Mouse (Mus musculus) lung, postnatal 0 days (tissue): ENCODE results near the gene Eid2. TPM values are rescaled to one million over a fixed set of nuclear protein-coding genes. Genes with fewer than 3 reads are reported as not detected.

Source experiments
- ATAC-seq: fragments of 200-750 bp; cut with Nextera tagmentation; 2 replicates; pipeline ENCODE4 v1.8.0; 2017; ENCODE audit warnings: moderate library complexity
- DNase-seq: peaks from one replicate; pipeline ENCODE4 v3.0.0-alpha.2; 2016; ENCODE audit warnings: low spot score
- H3K27ac ChIP-seq: fragments of 300-500 bp; sonication (generic); 2 replicates; pipeline ENCODE4 v1.5.1; 2014; ENCODE audit warnings: antibody characterized with exemption, mild to moderate bottlenecking, low read length, mixed read lengths
- H3K27me3 ChIP-seq: fragments of 300-500 bp; sonication (generic); replicated peaks from 2 replicates; pipeline ENCODE4 v1.6.1; 2014; ENCODE audit warnings: low read length, mixed read lengths; ENCODE audit not compliant: insufficient read depth
- H3K36me3 ChIP-seq: fragments of 300-500 bp; sonication (generic); 2 replicates; pipeline ENCODE4 v1.6.1; 2014; ENCODE audit warnings: low read length, mixed read lengths; ENCODE audit not compliant: insufficient read depth
- H3K4me1 ChIP-seq: fragments of 300-500 bp; sonication (generic); 2 replicates; pipeline ENCODE4 v1.6.1; 2014; ENCODE audit warnings: antibody characterized with exemption, low read depth, low read length, mixed read lengths; ENCODE audit not compliant: insufficient read depth
- H3K4me2 ChIP-seq: fragments of 300-500 bp; sonication (generic); replicated peaks from 2 replicates; pipeline ENCODE4 v1.6.1; 2014; ENCODE audit warnings: low read depth, mild to moderate bottlenecking, low read length, moderate library complexity, mixed read lengths
- H3K4me3 ChIP-seq: fragments of 300-500 bp; sonication (generic); 2 replicates; pipeline ENCODE4 v1.5.1; 2014; ENCODE audit warnings: low read depth, low read length
- H3K9ac ChIP-seq: fragments of 300-500 bp; sonication (generic); replicated peaks from 2 replicates; pipeline ENCODE4 v1.6.1; 2014; ENCODE audit warnings: low read depth, mild to moderate bottlenecking
- H3K9me3 ChIP-seq: fragments of 300-500 bp; sonication (generic); 2 replicates; pipeline ENCODE4 v1.6.1; 2016; ENCODE audit warnings: low read length, mixed read lengths
- CTCF ChIP-seq: IDR thresholded peaks from 2 replicates; pipeline ENCODE4 v1.5.1; 2016; ENCODE audit warnings: antibody characterized with exemption, mild to moderate bottlenecking
- EP300 ChIP-seq: IDR thresholded peaks from 2 replicates; pipeline ENCODE4 v1.6.1; 2016; ENCODE audit warnings: antibody characterized with exemption, mild to moderate bottlenecking, control low read depth
- WGBS: fragments of 180-500 bp; shearing (Covaris S2); extraction: QIAGEN DNeasy Blood & Tissue Kit; methylation state at CpG from one replicate; pipeline ENCODE4 v1.1.7; 2014; 5-methylcytosine and 5-hydroxymethylcytosine counted together
- polyA plus RNA-seq: library from polyadenylated mRNA; unstranded; fragments of >200 nt; fragmentation: Nextera tagmentation; extraction: Ambion mirVana; gene quantifications from 2 replicates; pipeline ENCODE4 v1.2.1, GENCODE M21; 2015

The Eid2 gene
- polyA plus RNA-seq, 1 experiment from 2014 or later: 3.0 TPM

DNA sequence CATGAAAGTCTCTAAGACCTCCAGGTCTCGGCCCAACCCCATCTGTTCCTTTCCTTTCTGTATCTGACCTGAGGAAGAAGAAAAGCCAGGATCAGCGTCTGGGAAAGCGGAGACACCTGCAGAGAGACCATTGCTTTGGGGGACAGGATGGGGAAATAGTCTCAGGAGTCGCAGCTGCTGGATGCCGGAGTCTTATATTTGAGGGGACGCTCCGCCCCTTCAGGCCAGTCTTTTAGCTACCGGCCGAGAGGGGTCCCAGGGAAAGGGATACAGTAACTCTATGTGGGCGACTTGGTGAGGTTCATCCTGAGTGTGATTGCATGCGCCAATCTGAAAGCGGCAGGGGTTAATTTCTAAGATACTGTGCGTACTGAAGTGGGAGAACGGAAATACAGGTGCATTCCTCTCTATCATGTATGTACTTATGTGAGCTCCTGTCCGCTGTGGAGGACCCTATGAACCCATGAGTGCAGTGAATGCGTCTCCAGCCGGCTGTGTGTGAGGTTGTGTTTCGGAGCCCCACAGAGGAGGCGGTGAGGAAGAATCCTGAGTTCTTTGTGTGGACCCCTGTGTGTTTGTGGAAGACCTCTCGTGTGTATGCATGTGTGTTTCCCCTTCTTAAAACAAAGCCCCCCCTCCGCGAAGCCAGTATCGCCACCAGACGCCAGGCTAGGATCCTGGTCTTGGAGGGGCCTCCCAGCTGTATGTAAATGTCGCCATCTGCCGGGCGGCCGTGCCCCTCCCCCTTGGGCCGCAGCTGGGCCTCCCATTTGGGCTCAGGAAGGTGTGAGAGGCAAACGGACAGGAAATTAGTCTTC lies 34.1 kb downstream of the Eid2 start, which contains the start of gene Dll3:
Gene Dll3, minus strand, starts transcription at position 623 of the 818 bp plus-strand sequence.
- Histone ChIP-seq H3K4me3 (peak within 1 kb of the TSS; percentile 15; the same call in 1 of the 2 replicates), H3K36me3 (0 out of 2 replicates have a peak, but pooled peaks cover 5% of the 10 kb centered on the region), H3K9me3 (no peaks in the 10 kb centered on the region), H3K27ac (no peak within 1 kb of the TSS), H3K4me2 (peak within 1 kb of the TSS; percentile 27), H3K4me1 (no peaks in the 10 kb centered on the region; the same call in 1 of the 2 replicates), H3K27me3 (peaks cover 30% of the 10 kb centered on the region; the same call in 1 of the 2 replicates), H3K9ac (no peak within 1 kb of the TSS)
- 2% methylated on average over 30 of the region's 30 CpGs for WGBS
- ATAC-seq (peak; percentile 58), DNase-seq (peak; percentile 61)
- TF ChIP-seq CTCF: peak; percentile 74
- TF ChIP-seq EP300: no peak

DNA sequence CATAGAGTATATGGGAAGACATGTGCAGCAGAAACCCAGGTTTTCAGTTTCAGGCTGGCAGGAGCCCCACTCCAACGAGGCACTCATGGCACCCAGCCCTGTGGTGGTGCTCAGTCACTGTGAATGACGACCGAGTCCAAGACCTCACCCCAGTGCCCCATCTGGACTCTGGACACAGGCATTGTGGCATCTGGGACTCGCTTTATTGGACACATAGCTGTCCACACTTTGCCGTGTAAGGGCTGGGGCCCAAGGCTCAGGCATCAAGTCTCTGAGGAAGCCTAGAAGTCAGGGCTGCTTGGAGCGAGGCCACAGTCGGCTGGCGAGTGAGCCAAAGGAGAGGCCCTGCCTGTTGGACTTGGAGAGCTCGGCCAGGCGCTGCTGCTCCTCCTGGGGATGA lies 38.0 kb downstream of the Eid2 start:
- no peak for TF ChIP-seq CTCF
- no peak for TF ChIP-seq EP300
- 90% methylated on average over 10 of the region's 10 CpGs for WGBS
- H3K36me3 ChIP-seq: 0 out of 2 replicates have a peak, but pooled peaks cover 12% of the 10 kb centered on the region

DNA sequence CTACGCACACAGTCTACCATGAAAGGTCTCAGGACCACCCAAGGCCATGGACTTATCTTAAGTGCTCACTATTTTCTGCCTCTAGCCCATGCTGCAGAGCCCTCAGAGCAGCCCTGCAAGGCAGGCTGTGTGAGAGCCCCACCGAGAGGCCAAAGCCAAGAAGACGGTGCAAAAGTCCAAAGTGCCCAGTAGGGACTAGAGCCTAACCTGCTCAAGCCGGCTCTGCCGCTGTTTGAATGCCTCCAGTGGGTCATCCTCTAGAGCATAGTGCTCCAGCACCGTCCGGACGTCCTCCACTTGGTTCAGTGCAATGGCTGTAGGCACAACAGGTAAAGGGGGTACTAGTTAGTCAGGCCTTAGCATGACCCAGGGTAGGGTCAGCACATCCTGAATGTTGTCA lies 38.5 kb downstream of the Eid2 start:
- no peak overlapping the region for H3K4me2 ChIP-seq
- no peaks in the 10 kb centered on the region; the same call in 1 of the 2 replicates for H3K4me1 ChIP-seq
- no peak overlapping the region for H3K4me3 ChIP-seq
- 0 out of 2 replicates have a peak, but pooled peaks cover 12% of the 10 kb centered on the region for H3K36me3 ChIP-seq
- no peak overlapping the region for H3K9ac ChIP-seq
- no peak overlapping the region for H3K27ac ChIP-seq
- TF ChIP-seq EP300: no peak
- no peak for TF ChIP-seq CTCF
- peaks cover 2% of the 10 kb centered on the region; the same call in 1 of the 2 replicates for H3K27me3 ChIP-seq
- WGBS: 96% methylated on average over 8 of the region's 8 CpGs
- no peaks in the 10 kb centered on the region for H3K9me3 ChIP-seq
- DNase-seq: no peak
- no peak for ATAC-seq

More for the DNA sequence above, 38.0 kb downstream of the Eid2 start:
- no peaks in the 10 kb centered on the region for H3K4me1 ChIP-seq
- no peak overlapping the region for H3K27ac ChIP-seq
- H3K9ac ChIP-seq: no peak overlapping the region
- H3K9me3 ChIP-seq: no peaks in the 10 kb centered on the region
- DNase-seq: no peak
- no peak overlapping the region for H3K4me3 ChIP-seq
- H3K4me2 ChIP-seq: no peak overlapping the region
- peaks cover 8% of the 10 kb centered on the region; the same call in 1 of the 2 replicates for H3K27me3 ChIP-seq
- no peak for ATAC-seq

DNA sequence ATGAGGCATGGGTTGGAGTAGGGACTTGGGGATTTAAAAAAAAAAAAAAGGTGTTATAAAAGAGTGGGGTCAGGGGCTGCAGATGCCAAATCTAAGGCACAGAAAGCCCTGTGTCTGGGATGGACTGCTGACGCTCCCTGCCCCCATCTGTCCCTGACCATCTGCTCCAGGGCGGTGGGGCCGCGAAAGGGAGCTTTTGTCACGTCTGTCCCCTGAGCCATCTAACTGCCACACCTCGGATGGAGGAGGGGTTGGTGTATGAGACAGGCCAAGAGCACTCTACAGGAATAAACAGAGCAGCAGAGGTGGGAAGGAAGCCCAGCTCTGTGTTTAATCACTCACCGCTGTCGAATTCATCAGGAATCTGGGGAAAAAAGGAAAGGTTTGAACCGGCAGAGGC lies 42.1 kb downstream of the Eid2 start:
- no peaks in the 10 kb centered on the region; the same call in 1 of the 2 replicates for H3K4me1 ChIP-seq
- ATAC-seq (no peak), DNase-seq (no peak)
- no peaks in the 10 kb centered on the region for H3K27me3 ChIP-seq
- 0 out of 2 replicates have a peak, but pooled peaks cover 14% of the 10 kb centered on the region for H3K36me3 ChIP-seq
- no peak overlapping the region for H3K4me3 ChIP-seq
- no peak overlapping the region for H3K27ac ChIP-seq
- no peaks in the 10 kb centered on the region for H3K9me3 ChIP-seq
- TF ChIP-seq EP300: no peak
- no peak overlapping the region for H3K9ac ChIP-seq
- H3K4me2 ChIP-seq: no peak overlapping the region
- WGBS: 67% methylated on average over 9 of the region's 9 CpGs

DNA sequence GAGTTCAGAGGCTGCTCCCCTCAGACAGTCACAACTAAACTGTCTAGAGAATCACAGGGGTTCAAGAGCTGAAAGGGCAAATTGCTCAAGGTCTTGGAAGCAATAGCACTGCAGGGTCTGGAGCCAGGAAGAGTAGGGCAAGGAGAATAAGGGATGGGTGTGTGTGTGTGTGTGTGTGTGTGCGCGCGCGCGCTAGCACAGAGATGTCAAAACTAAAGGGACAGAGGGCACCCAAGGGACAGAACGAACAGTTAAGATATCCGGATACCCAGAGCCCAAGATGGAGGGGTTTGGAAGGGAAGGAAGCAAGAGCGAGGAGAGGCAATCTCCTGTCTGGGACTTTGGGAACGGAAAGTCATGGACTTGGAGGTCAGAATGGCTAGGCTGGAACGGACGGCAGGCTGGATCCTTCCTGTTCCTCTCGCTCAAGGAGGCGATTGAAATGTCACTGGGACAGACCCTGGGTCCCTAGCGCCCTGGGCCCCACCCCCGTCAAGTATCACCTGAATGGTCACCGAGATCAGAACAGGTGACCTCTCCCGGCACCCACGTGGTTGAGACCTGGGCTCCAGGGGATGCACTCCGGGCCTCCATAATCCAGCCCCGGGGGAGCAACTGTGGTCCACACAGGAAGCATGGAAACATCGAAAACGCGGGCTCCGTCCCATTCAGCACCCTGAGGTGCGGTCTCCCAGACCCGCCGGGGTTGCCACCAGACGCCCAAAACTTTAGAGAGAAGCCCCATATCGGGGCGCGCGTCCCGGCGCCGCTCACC lies 43.7 kb downstream of the Eid2 start:
- no peaks in the 10 kb centered on the region for H3K27me3 ChIP-seq
- peak overlapping the region; percentile 93 for H3K4me2 ChIP-seq
- DNase-seq: peak; percentile 34
- H3K27ac ChIP-seq: peak overlapping the region; percentile 48; the same call in 1 of the 2 replicates
- H3K4me1 ChIP-seq: no peaks in the 10 kb centered on the region; the same call in 1 of the 2 replicates
- ATAC-seq: peak; percentile 53
- peak overlapping the region; percentile 84 for H3K4me3 ChIP-seq
- H3K36me3 ChIP-seq: peaks cover 23% of the 10 kb centered on the region; the same call in 1 of the 2 replicates
- H3K9me3 ChIP-seq: no peaks in the 10 kb centered on the region
- peak overlapping the region; percentile 66 for H3K9ac ChIP-seq
- no peak for TF ChIP-seq CTCF
- TF ChIP-seq EP300: no peak
- 4% methylated on average over 34 of the region's 35 CpGs for WGBS
